Mouse (Mus musculus) WW6 (cell line): ENCODE results near the gene Vinac1.
A peak's percentile ranks its signal among the peaks of the same experiment; 100 is the strongest.

ENCODE experiments used
- DNase-seq: peaks from one replicate; pipeline ENCODE4 v3.0.0-alpha.2; 2013; ENCODE audit warnings: low read depth, low spot score

The Vinac1 gene

DNA sequence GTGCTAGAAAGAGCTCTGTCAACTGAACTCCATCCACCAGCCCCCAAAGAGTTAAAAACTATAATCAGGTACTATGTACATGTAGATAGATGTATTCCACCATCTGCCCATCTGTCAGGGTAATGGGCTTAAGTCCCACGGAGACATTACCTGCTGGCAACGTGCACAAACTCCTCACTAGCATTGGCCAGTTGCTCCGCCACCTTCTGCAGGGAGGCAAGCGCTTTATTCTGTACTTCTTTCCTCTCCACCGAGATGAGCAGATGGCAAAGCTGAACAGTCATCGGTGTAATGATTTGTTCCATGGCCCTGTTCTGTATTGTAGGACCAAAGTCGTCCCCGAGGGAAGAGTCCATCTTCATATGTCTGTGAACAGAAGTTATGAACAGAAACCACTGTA, at the start of gene Vinac1:
Gene Vinac1 (minus strand): TSS at position 362 of the 400 bp plus-strand sequence.
- no peak for DNase-seq

DNA sequence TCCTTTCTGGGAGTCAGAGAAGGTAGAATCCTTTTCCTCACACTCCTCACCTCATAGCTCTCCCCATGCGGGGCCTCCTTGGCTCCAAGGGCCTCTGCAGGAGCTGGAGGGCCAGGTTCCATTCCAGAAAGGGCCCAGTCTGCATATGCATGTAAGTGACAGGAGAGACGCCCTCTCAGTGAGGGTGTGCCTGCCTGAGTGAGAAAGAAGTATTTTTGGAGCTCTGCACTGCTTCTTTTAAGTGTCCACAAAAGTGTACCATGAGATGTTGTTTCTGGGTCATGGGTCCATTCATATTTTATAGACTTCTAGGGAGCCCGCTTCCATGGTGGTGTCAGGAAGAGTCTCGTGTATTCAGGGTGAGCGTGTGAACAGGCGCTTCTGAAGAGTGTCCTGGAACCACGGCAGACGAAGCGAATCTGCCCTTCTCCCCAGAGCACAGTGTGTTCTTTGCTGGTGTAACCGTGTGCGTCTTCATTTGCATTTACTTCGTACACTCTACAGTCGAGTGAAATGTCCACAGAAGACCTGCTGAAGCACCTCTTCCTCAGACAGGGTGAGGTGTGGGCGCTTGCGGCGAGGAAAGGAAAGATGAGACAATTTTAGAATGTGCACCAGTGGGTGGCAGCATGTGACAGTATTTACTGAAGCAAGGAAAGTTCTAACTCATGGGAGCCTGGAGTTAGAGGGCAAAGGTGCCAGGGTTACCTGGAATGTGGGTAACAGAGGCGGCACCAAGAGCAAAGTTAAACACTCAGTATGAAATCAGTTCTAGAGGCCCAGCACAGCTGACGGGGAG, 46.2 kb upstream of the Vinac1 start:
- no peak for DNase-seq

DNA sequence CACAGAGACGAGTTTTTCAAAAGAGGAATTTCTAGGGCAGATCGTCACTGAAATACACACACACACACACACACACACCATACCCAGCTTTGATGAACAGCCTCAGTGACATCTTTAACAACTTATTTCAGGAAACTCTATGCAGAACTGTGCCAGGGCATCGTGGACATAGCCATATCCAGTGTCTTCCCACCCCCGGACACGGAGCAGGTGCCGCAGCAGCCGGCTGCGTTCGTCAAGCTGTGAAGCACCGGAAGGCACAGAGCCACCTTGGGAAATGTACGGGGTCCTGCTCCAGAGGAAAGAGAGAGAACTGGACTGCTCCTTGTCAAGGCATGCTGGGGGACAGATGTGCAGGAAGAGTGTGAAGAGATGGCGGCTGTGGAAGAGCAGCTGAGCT, 44.8 kb upstream of the Vinac1 start:
- DNase-seq: no peak

DNA sequence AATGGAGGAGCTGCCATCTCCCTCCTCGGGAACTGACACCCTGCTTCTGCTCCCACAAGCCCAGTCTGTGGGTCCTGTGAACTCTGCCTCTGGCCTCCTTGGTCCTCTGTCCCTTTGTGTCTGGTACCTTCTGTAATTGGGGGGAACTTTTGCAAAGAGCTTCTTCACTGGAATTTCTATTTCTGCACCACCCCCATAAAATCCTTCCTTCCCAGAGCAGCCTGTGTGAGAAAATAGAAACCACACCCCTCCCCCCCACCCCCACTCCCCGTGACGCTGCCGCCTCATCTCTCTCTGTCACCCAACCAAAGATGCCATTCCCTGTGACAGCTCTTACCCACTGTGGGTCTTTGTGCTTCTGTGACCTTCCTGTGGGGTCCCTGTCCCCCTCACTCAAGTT, 42.4 kb upstream of the Vinac1 start:
- DNase-seq: no peak

DNA sequence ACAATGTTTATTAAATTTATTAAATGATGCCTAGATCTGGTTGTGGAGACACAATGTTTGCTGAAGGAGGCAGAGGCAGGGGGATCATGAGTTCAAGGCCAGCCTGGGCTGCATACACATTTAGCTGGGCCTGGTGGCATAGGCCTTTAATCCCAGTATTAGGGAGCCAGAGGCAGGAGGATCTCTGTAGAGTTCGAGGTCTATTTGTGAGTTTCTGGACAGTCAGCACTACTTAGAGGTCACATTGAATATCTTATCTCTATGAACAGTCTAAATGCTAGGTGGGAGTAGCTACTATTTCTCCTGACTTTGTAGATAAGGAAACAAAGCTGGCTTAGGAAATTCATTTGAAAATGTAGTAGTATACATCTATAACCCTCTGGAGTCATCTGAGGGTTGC, 39.5 kb upstream of the Vinac1 start:
- no peak for DNase-seq

DNA sequence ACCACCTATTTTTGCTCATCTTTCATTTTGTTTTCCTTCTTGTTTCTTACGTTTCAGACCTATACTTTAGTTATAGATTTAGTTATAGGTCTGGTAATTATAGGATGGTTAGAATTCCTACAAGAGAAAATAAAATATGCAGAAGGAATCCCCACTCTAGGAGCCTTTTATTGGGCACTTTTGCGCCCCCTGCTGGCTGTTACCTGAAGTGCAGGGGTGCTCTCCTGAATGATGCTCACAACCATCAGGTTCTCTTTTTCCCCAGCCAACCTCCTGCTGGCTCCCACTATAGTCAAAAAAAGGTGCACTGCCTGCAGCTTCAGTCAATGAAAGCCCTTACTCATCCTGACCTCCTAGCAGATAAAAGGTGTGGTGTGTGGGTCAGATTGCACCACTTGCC, 37.0 kb upstream of the Vinac1 start:
- DNase-seq: no peak

DNA sequence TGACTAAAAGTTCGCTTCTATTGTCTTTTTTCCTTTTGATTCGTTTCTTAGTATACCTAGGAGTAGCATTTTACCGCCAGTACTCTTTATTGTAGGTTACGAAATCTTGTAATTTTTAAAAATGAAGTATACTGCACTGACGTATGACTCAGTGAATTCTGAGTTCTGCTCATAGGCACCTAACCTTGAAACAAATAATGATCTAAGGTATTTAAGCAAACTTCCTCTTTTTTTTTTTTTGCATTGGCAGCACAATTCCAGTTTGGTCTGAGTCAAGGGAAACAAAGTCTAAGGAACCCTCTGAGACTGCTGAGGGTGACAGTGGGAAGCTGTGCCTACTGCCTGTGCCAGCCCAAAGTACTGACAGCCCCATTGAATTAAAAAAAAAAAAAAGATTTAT, 35.5 kb upstream of the Vinac1 start:
- DNase-seq: no peak

DNA sequence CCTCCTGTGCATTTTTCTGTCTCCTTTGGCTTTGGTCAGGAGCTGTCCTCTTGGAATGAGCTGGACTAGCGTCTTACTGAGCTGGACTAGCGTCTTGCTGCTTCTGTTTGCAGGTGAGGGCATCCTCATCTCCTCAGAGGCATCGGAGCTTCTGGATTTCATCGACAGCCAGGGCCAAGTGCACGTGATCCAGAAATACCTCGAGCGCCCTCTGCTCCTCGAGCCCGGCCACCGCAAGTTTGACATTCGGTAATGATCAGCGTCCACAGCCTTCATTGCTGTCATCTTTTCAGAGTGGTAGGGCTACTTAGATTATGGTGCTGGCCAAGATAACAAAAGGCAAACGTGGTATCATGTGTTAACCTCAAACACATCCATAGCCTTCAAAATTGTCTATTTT, 33.1 kb upstream of the Vinac1 start:
- no peak for DNase-seq

DNA sequence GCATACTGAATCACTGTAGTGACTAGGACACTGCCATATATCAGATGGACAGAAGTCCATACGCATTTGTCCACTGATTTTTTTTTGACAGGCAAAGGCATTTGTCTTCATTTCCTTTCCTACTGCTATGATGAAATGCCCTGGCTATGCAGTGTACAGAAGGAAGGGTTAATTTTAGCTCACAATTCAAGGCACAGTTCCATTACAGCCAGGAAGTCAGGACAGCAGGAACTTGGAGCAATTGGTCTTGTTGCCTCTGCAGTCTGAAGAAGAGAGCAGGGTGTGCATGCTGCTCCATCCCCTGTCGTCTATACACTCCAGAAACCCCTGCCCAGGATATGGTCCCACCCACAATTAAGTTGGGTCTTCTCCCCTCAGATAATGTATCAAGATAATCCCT, 31.2 kb upstream of the Vinac1 start:
- DNase-seq: no peak

DNA sequence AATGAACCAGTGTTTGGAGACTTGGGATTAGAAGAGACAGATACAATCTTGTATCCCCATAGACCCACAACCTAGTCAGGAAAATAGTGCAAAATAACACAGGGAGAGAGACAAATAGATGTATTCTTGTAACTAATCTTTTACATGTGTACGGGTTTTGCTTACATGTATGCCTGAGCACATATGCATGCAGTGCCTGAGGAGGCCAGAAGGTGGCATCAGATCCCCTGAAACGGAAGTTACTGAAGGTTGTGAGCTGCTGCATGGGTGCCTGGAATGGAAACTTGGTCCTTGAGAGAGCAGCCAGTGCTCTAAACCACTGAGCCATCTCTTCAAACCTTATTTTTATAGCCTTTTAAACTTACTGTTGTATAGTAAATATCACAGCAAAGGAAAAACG, 30.3 kb upstream of the Vinac1 start:
- peak; percentile 31 for DNase-seq

DNA sequence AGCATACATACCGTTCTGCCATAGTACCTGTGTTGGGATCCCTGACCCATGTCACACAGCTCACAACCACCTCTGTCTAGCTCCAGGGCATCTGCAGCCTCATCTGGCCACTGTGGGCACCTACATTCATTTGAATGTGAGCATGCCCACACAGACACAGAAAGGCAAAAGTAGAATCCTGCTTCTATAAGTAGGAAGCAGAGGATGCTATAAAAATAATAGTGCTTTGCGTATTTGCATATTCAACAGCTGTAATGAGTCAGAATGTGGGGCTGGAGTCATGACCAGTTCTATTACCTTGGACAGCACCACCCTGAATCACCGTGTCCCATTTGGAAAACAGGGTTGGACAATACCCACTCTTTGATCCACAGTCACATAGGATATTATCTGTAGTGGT, 22.3 kb upstream of the Vinac1 start:
- no peak for DNase-seq

DNA sequence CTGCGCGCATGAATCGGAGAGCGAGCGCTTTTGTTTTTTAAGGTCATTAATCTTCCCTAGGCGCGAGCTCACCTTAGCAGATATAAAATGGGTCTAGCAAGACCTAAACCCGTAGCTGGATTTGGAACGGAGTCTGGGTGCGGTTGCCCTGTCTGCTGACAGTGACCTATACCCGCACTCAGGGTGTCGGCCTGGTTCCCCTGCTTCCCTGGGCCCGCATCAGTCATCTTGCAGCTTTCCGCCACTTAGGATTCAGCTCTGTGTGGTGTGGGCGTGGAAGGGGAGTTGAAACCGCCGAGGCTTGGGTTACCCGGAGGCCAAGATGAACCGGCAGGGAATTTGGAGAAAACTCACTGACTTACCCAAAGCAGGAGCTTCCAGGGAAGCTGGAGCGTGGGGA, 18.4 kb upstream of the Vinac1 start:
- peak; percentile 45 for DNase-seq

DNA sequence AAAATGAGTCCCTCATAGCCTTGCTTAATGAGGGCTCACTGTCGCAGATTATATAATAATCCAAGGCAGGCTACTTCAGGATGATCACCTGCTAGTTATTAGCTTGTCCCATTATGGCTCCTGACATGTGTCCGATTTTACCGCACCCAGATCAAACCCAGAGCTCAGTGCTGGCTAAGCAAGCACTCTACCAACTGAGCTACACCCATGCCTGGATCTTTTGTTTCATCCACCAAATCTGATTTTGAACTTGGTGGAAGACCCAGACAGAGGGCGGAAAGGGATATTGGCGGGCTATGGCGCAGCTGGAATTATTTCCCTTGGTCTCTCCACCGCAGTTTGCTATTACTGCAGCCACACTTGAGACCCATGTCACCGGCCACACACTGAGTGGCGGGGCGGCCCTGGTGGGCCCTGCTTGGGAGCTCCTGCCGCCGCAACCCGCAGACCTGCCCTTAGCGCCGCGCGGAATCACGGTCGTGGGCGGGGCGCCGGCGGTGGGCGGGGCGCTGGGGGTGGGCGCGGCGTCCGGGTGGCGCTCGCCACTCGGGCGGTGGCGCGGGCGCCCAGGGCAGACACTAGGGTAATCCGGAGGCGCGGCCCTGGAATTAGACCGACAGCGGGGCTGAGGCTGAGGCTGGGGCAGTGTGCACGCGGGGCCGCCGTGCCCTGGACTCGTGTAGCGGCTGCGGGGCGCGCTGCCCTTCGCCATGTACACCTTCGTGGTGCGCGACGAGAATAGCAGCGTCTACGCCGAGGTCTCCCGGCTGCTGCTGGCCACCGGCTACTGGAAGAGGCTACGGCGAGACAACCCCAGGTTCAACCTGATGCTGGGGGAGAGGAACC, 17.7 kb upstream of the Vinac1 start, which contains the start of gene Ttl:
Gene Ttl (plus strand): TSS at position 506 of the 846 bp plus-strand sequence.
- DNase-seq: peak; percentile 36

DNA sequence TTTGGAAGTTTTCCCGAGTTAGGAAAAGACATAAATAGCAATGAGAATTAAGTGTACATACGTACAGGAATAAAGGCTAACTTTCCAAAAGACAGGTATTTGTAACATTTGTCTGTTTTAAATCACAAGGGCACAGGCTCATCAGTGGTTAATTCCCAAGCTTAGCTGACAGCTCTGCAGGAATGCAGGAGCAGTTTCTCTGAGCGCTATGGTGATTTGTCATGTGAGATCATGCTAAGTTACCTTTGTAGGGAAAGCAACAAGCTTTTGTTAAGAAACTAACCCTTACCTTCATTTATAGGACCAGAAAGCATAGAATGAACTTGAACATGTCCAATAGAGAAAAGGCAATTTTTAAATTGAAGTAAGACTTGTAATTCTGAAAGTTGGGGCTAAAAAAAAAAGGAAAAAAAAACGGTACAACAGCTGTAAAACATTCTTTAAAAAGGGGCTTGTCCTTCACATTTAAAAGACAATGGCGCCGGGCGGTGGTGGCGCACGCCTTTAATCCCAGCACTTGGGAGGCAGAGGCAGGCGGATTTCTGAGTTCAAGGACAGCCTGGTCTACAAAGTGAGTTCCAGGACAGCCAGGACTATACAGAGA, 13.6 kb upstream of the Vinac1 start:
- DNase-seq: no peak

DNA sequence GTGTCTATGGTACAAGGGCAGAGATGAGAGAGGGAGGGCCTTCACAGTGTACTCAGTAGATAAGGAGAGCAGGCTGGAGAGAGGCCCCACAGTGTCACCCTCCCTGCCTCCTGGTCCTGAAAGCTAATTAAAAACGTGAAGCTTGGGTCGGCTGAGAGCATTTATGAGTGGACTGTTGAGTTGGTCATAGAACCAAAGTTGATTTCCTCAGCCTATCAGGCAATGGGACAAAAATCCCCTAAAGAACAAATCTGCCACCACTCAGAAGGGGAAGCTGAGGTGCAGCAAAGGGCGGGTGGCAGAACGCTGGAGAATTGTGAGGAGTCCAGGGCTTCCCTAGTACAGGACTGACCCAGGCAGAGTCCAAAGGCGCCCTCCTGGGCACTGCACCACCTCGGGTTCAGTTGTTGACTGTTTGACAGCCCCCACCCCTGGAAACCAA, 10.0 kb upstream of the Vinac1 start:
- DNase-seq: no peak

DNA sequence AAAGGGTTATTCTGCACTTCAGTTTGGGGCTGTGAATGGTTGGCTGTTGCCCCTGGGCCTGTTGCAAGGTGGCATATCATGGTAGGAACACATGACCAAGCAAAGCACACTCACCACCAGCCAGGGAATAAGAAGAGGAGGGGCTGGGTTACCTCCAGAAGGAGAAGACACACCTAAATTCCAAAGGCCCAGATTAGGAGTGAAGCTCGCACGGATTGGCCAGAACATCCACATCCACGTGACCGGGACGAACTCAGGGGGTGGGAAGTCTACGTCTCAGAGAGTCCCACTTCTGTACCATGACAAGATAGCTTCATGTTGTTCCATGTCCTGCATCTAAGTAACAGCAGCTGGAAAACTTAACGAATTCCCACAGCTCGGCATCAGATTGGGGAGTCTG, 9.3 kb upstream of the Vinac1 start:
- DNase-seq: no peak

DNA sequence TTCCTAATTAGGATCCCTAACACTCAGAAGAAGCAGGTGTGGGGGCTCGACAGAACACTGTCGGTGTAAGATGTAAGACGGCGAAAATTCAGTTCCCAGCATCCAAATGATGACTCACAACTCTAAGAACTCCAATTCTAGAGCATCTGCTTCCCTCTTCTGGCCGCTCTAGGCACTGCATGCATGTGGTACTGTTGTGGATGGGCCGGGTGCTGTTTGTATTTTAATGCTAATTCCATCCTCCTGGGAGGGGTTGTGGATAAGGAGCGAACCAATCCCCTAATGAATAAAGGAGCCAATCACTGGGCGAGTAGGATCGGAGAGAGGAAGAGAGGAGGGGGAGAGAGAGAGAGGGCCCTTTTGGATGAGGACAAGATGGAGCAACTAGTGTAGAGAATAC, 8.6 kb upstream of the Vinac1 start:
- peak; percentile 85 for DNase-seq

DNA sequence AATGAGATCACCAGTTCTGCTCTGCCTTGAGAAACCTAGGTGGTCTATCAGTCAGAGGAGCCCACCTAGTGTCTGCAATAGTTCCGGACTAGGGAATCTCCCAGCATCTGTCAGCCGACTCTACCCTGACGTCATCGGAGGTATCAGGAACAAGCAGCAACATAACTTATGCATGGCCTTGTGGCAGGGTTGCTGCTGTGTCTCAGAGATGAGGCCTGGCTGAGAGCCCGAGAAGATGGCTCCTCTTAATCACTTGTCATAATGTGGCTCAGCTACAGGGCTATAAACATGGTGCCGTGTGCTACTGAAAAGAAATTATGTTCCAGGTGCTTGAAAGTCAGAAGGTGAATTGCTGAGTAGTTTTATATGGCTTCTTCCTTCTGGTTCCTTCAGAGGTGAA, 7.8 kb upstream of the Vinac1 start:
- DNase-seq: no peak

DNA sequence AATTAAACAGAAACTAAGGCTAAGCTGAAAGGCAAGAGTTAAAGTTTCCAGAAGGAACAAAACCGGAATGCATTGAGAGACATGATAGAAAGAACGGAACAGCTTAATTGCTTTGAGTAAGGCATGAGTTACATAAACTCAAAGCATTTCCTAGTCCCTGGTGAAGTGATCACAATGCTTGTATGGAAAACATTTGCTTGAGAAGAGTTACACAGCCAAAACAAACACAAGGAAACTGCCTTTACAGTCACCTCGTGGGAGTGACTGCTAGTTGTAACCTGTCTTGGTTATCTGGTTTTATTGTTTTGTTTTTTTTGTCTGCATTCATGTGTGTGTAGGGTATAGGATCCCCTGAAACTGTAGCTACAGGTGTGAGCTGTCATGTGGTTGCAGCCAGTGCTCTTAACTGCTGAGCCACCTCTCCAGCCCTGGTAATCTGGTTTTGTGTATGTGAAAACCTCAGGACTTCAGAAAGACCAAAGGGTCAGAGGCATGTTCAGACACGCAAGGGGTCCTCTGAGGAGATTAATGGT, 4.5 kb upstream of the Vinac1 start:
- no peak for DNase-seq

DNA sequence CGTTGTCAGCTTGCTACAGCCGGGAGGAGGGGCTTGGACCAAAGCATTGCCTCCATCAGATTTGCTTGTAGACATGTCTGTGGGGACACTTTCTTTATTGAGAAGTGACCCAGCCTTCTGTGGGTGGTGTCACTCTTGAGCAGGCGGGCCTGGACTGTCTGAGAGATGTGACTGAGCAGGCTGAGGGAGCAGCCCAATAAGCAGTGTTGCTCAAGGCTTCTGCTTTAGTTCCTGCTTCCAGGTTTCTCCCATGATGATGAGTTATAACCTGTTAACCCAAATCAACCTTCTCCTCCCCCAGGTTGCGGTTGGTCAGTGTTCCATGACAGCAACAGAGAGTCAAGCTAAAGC, 1.2 kb downstream of the Vinac1 start:
- DNase-seq: no peak

DNA sequence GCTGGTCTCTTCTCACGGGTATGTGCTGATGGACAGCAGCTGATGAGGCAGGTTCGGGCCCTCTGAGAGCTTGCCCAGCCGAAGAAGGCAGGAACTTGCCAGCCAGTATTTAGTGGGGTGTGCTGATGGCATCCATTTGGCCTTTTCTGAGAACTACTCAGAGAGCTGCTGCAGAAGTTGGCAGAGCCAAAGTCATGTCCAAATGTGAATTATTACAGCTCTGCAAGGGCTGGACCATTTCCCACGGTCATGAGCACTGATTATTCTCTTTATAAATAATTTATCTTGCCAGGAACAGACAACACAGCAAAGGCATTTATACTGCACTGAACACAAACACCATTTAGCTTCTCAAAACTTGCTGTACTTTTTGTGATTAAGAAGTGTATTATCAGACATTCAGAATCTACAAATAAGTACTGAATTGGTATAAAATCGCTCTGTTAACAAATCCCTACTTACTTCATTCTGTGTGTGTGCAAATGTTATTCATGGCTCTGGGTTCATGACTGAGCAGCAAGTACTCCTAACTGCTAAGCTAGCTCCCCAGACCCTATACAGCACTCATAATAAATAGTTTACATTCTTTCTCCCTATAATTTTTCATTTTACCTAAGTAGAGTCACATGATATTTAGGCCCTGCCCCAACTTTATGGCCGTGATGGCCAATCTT, 1.7 kb downstream of the Vinac1 start:
- no peak for DNase-seq

DNA sequence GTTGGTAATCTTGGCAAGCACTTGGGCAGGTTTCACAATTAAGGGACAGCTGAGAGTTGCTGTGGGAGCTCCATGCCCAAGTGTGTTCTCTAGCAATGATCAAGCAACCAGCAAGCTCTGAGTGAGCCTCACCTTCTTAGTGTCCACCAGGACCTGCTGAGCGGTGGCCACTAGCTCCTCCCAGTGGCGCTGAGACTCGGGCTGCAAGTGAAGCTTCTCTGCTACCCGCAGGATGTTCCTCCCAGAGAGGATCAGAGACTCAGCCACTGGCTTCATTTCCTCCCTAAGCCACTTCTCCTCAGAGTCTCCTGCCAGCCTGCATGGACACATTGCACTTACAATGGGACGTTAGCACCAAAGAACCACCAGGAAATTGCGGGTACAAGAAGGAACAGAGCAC, 7.4 kb downstream of the Vinac1 start:
- DNase-seq: no peak
